Mouse (Mus musculus) stomach, embryonic 16.5 days (tissue): ENCODE measurements around the gene Bhlhe23. TPM values are rescaled to one million over a fixed set of nuclear protein-coding genes. Genes with fewer than 3 reads are reported as not detected.

Experiments
- ATAC-seq: fragments of 200-750 bp; cut with Nextera tagmentation; 2 replicates; pipeline ENCODE4 v1.8.0; 2017; ENCODE audit warnings: moderate number of reproducible peaks, moderate TSS enrichment; ENCODE audit not compliant: insufficient read depth, low FRiP score
- H3K27ac ChIP-seq: fragments of 300-500 bp; sonication (generic); 2 replicates; pipeline ENCODE4 v1.5.1; 2014; ENCODE audit warnings: low read length
- H3K27me3 ChIP-seq: fragments of 300-500 bp; sonication (generic); 2 replicates; pipeline ENCODE4 v1.6.1; 2014; ENCODE audit warnings: low read length, control low read depth, mixed read lengths; ENCODE audit not compliant: control insufficient read depth, insufficient read depth
- H3K36me3 ChIP-seq: fragments of 300-500 bp; sonication (generic); 2 replicates; pipeline ENCODE4 v1.6.1; 2014; ENCODE audit warnings: low read length; ENCODE audit not compliant: control insufficient read depth, insufficient read depth
- H3K4me1 ChIP-seq: fragments of 300-500 bp; sonication (generic); 2 replicates; pipeline ENCODE4 v1.6.1; 2014; ENCODE audit warnings: low read length, control low read depth, mixed read lengths; ENCODE audit not compliant: control insufficient read depth, insufficient read depth
- H3K4me2 ChIP-seq: fragments of 300-500 bp; sonication (generic); 2 replicates; pipeline ENCODE4 v1.6.1; 2014; ENCODE audit warnings: low read depth, low read length, mixed read lengths
- H3K4me3 ChIP-seq: fragments of 300-500 bp; sonication (generic); replicated peaks from 2 replicates; pipeline ENCODE4 v1.5.1; 2014; ENCODE audit warnings: mild to moderate bottlenecking, low read length
- H3K9ac ChIP-seq: fragments of 300-500 bp; sonication (generic); 2 replicates; pipeline ENCODE4 v1.6.1; 2014; ENCODE audit warnings: low read length
- H3K9me3 ChIP-seq: fragments of 300-500 bp; sonication (generic); replicated peaks from 2 replicates; pipeline ENCODE4 v1.6.1; 2016; ENCODE audit warnings: low read length, control low read depth; ENCODE audit not compliant: control insufficient read depth
- WGBS: fragments of 180-500 bp; shearing (Covaris S2); extraction: QIAGEN DNeasy Blood & Tissue Kit; methylation state at CpG from one replicate; pipeline ENCODE4 v1.1.7; 2014; 5-methylcytosine and 5-hydroxymethylcytosine counted together
- polyA plus RNA-seq: library from polyadenylated mRNA; unstranded; fragments of >200 nt; fragmentation: Nextera tagmentation; extraction: Ambion mirVana; gene quantifications from 2 replicates; pipeline ENCODE4 v1.2.1, GENCODE M21; 2015

The Bhlhe23 gene
- polyA plus RNA-seq, 1 experiment from 2014 or later, result not detected

DNA sequence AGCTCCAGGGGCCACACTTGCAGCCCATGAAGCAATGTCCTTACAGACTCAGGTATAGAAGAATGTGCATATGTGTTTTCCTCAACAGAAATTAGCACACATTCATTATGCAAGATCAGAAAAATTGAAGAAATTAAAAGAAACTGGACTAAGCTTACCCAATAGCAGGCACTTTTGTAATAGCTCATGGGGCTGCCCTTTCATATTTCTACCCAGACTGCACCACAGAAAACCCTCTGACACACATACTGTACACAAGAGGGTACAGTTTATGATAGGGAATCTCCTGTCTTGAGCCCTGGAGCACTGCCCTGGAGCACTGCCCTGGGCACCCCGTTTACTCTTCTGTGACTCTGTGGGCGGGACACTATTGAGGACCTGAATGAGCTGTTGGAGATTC, 38.7 kb downstream of the Bhlhe23 start:
- Histone ChIP-seq H3K36me3 (no peaks in the 10 kb centered on the region), H3K9me3 (no peaks in the 10 kb centered on the region), H3K9ac (no peak overlapping the region), H3K27ac (no peak overlapping the region), H3K4me1 (no peaks in the 10 kb centered on the region), H3K4me3 (no peak overlapping the region), H3K27me3 (no peaks in the 10 kb centered on the region), H3K4me2 (no peak overlapping the region)
- ATAC-seq, result no peak
- 69% methylated on average over 2 of the region's 2 CpGs for whole genome bisulfite sequencing

DNA sequence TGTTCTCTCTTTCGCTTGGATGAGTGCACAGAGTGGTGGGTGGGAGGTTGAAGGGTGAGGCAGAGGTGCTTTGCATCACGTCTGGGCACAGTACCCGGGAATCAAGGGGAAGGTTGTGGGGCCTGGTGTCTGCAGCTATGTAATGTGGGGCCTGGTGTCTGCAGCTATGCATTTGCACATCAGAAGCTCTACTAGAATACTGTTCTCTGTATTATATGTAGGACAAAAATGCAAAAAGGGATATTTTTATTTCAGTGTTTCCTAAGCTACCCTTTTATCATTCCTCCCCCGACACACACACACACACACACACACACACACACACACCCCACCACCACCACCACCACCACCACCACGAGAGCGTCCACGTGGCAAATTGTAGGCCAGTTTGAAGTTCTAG, 41.5 kb downstream of the Bhlhe23 start:
- 78% methylated on average over 7 of the region's 7 CpGs for WGBS
- no peak overlapping the region for H3K9ac ChIP-seq

DNA sequence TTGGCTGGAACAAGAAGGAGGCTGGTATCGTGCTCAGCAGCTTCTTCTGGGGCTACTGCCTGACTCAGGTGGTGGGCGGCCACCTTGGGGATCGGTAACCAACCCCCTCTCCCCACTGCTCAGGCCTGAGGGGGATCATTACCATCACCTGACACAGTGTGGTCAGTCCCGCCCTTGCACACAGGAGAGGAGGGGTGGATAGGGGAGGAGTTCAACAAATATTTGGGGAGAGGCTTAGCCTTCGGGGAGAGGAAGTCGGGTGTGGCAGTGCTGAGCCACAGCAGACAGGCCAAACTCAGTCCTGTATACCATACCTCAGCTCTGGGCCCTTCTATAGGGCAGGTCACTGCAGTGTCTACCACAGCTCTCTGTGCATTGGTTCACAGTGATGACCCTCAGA, 44.7 kb downstream of the Bhlhe23 start:
- Histone ChIP-seq H3K36me3 (no peaks in the 10 kb centered on the region), H3K4me3 (no peak overlapping the region), H3K27ac (no peak overlapping the region), H3K9me3 (no peaks in the 10 kb centered on the region), H3K4me2 (no peak overlapping the region), H3K4me1 (peaks cover 8% of the 10 kb centered on the region; the same call in 1 of the 2 replicates), H3K27me3 (no peaks in the 10 kb centered on the region), H3K9ac (no peak overlapping the region)
- ATAC-seq, result peak; percentile 69; the same call in 1 of the 2 replicates
- 41% methylated on average over 6 of the region's 6 CpGs for WGBS

More for the DNA sequence above, 41.5 kb downstream of the Bhlhe23 start:
- H3K4me1 ChIP-seq, result peaks cover 8% of the 10 kb centered on the region; the same call in 1 of the 2 replicates
- ATAC-seq, result no peak
- H3K27me3 ChIP-seq, result no peaks in the 10 kb centered on the region
- H3K4me3 ChIP-seq, result no peak overlapping the region
- no peaks in the 10 kb centered on the region for H3K9me3 ChIP-seq
- no peak overlapping the region for H3K4me2 ChIP-seq
- no peak overlapping the region for H3K27ac ChIP-seq
- no peaks in the 10 kb centered on the region for H3K36me3 ChIP-seq

- peaks cover 8% of the 10 kb centered on the region; the same call in 1 of the 2 replicates for H3K4me1 ChIP-seq
- no peak overlapping the region for H3K4me2 ChIP-seq
- H3K9ac ChIP-seq, result no peak overlapping the region; the same call in 1 of the 2 replicates
- no peak overlapping the region for H3K27ac ChIP-seq
- no peaks in the 10 kb centered on the region for H3K27me3 ChIP-seq
- ATAC-seq, result no peak
- 57% methylated on average over 3 of the region's 3 CpGs for WGBS
- H3K36me3 ChIP-seq, result no peaks in the 10 kb centered on the region
- no peaks in the 10 kb centered on the region for H3K9me3 ChIP-seq
- no peak overlapping the region for H3K4me3 ChIP-seq
Measured at GRCm38 (mm10) chr2:180731036-180731435, 45.7 kb downstream of the Bhlhe23 start.

DNA sequence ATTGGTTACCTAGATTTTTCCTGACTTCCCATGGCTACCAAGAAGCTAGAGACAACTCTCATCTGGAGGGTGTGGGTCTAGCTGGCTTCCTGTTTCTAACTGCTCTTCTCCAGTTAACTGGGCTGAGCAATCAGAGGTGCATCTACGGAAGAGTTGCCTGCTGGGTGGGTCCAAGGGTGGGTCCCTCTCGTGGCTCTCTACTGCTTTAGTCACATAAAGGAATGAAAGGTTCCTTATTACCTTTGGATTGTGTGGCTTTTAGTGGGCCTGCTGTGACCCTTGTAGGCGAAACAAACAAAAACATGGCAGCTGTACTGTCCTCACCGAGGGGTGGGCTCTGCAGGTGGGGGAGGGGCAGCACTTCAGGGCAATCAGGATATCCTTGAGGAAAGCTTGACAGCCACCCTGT, 49.1 kb downstream of the Bhlhe23 start:
- H3K4me1 ChIP-seq, result peaks cover 24% of the 10 kb centered on the region
- no peak overlapping the region for H3K9ac ChIP-seq
- no peaks in the 10 kb centered on the region for H3K27me3 ChIP-seq
- H3K4me3 ChIP-seq, result no peak overlapping the region
- 62% methylated on average over 4 of the region's 4 CpGs for WGBS
- ATAC-seq, result no peak
- H3K9me3 ChIP-seq, result no peaks in the 10 kb centered on the region
- no peak overlapping the region for H3K27ac ChIP-seq
- no peak overlapping the region for H3K4me2 ChIP-seq
- H3K36me3 ChIP-seq, result no peaks in the 10 kb centered on the region

DNA sequence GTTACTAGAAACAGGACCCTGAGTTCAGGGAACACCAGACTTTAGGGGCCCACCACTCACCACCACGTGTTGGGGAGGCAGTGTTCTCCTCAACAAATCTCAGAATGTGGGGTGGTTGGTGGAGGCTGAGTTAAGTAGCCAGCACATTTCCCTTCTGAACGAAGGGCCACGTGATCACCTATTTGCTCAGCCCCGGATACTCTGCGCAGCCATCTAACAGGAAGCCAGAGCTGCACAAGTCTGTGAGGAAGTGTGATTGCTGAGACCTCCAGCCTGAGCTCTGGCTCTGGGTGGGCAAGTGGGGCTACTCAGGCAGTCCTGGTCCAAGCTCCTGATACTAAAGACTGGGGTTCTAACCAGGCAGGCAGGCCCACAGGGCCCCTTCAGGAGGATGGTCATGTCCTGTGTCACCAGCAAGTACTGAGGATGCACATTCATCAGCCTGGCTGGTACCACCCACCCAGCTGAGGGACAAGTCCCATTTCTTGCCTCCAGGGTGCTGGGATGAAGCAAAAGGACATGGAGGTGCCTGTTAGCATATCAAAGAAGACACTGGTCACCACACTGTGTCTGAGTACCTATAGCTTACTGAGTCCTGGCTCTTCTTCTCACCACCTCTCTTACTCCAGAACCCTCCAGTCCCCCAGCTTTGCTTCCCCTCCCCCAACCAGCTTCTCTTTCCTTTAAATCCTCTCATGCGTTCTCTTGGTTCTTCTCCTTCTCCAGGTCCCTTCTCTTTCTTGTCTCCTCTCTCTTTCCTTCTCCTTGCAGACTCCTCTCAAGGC, 49.9 kb downstream of the Bhlhe23 start:
- no peaks in the 10 kb centered on the region for H3K27me3 ChIP-seq
- no peak for ATAC-seq
- no peak overlapping the region for H3K9ac ChIP-seq
- H3K4me2 ChIP-seq, result no peak overlapping the region
- peaks cover 21% of the 10 kb centered on the region for H3K4me1 ChIP-seq
- WGBS, result 54% methylated on average over 6 of the region's 6 CpGs
- H3K4me3 ChIP-seq, result no peak overlapping the region
- 0 out of 2 replicates have a peak overlapping the region, but pooled peaks have one; percentile 15 for H3K27ac ChIP-seq
- H3K36me3 ChIP-seq, result peaks cover 5% of the 10 kb centered on the region; the same call in 1 of the 2 replicates
- H3K9me3 ChIP-seq, result no peaks in the 10 kb centered on the region

DNA sequence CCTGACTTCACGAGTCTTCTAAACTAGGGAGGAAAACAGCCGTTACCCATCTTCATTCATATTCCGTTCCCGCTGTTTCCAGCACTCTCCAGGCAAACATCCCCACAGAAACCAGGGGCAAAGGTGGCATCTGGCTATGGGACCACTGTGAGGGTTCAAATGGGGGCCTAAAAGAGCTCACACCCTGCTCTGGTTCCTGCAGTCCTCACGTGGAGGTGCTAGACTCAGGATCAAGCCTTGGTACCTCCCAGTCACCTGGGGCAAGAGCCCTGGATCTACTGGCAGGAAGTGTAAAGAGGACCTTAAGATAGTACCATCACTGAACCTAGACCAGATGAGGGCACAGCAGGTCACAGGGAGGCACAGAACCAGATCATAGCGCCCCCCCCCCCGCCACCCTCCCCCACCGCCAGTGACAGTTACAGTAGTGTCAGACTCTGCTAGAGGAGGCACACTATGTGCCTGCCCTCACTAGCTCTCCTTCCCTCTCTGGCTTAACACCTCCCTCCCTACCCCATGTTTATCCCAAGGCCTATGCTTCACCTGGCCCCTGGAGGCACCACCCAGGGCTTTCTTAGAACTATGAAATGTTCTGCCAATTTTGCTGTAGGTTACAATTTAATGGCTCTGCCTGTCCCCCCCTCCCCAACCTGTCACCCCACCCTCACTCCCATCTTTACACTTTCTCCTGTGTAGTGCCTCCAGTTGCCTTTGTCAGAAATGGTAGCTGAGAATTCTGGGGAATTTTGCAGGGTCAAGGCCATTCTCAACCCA, 50.7 kb downstream of the Bhlhe23 start:
- Histone ChIP-seq H3K9ac (peak overlapping the region; percentile 65), H3K27ac (no peak overlapping the region), H3K4me1 (peaks cover 18% of the 10 kb centered on the region), H3K9me3 (no peaks in the 10 kb centered on the region), H3K4me2 (peak overlapping the region; percentile 65), H3K27me3 (no peaks in the 10 kb centered on the region), H3K4me3 (peak overlapping the region; percentile 37), H3K36me3 (peaks cover 7% of the 10 kb centered on the region; the same call in 1 of the 2 replicates)
- no peak for ATAC-seq
- WGBS, result 24% methylated on average over 8 of the region's 8 CpGs

GRCm38 (mm10) chr2:180725414-180725778, 51.3 kb downstream of the Bhlhe23 start:
- Histone ChIP-seq H3K4me1 (peaks cover 16% of the 10 kb centered on the region), H3K9ac (peak overlapping the region; percentile 65), H3K4me3 (peak overlapping the region; percentile 37), H3K36me3 (peaks cover 7% of the 10 kb centered on the region; the same call in 1 of the 2 replicates), H3K27me3 (no peaks in the 10 kb centered on the region), H3K4me2 (peak overlapping the region; percentile 65), H3K27ac (peak overlapping the region; percentile 62; the same call in 1 of the 2 replicates), H3K9me3 (no peaks in the 10 kb centered on the region)
- no peak for ATAC-seq
- 1% methylated on average over 6 of the region's 6 CpGs for WGBS
